Mouse (Mus musculus) G1E (cell line): ENCODE results near the gene Ppfia4.

Experiments
- CTCF ChIP-seq: IDR thresholded peaks from 2 replicates; pipeline ENCODE4 v1.5.1; 2012; ENCODE audit warnings: low read depth, low read length, inconsistent platforms, mixed read lengths
- GATA1 ChIP-seq: IDR thresholded peaks from 2 replicates; pipeline ENCODE4 v1.6.1; 2012; ENCODE audit warnings: borderline replicate concordance, low read length, inconsistent platforms, mixed read lengths

DNA sequence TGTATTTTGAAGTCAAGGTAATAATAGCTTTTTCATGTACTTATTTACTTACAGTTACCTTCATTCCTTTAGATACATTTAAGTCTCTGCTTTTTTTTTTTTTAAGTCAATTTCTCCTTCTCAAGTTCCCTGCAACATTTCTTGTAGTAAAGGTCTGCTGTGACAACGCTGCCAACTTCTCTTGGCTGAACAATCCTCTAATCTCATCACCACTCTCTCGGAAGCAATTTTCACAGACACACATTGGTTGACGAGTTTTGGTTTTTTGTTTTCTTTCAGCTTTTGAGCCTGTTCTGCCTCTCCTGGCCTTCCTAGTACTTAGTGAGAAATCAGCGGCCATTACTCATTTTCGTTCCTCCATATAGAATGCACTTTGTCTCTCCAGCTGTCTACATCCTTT lies 52.6 kb downstream of the Ppfia4 start:
- TF ChIP-seq CTCF (no peak), GATA1 (no peak)
